Mouse (Mus musculus) megakaryocyte-erythroid progenitor cell, adult 5-6 weeks (primary cell): Measurements from ENCODE around the gene Zfp180. TPM values are rescaled to one million over a fixed set of nuclear protein-coding genes. Genes with fewer than 3 reads are reported as not detected.
"Not testable (repeated sequence)": the region's sequence is repeated elsewhere in the genome, so short reads cannot be mapped to it uniquely, and the experiment has no call there.

Experiments
- ATAC-seq: replicated peaks from 2 replicates; pipeline ENCODE4 v1.8.0; 2016; ENCODE audit warnings: mild to moderate bottlenecking, inconsistent platforms; ENCODE audit not compliant: severe bottlenecking, poor library complexity, low FRiP score, low TSS enrichment
- total RNA-seq, 2 experiments: library from RNA; stranded (forward) in 1 of 2; stranded (reverse) in 1 of 2; fragments of 200-1000, 215-1000 nt in 1 of 2; fragments of >200 nt in 1 of 2; fragmentation: Nextera tagmentation in 1 of 2; gene quantifications; 2 replicates each; pipeline ENCODE4 v1.2.3; 2014 to 2017

Zfp180 gene
- total RNA-seq (2014; fragmentation: Nextera tagmentation) (17.5 and 25.3 TPM in 2 replicates), total RNA-seq (2017) (15.8 and 16.0 TPM in 2 replicates)

DNA sequence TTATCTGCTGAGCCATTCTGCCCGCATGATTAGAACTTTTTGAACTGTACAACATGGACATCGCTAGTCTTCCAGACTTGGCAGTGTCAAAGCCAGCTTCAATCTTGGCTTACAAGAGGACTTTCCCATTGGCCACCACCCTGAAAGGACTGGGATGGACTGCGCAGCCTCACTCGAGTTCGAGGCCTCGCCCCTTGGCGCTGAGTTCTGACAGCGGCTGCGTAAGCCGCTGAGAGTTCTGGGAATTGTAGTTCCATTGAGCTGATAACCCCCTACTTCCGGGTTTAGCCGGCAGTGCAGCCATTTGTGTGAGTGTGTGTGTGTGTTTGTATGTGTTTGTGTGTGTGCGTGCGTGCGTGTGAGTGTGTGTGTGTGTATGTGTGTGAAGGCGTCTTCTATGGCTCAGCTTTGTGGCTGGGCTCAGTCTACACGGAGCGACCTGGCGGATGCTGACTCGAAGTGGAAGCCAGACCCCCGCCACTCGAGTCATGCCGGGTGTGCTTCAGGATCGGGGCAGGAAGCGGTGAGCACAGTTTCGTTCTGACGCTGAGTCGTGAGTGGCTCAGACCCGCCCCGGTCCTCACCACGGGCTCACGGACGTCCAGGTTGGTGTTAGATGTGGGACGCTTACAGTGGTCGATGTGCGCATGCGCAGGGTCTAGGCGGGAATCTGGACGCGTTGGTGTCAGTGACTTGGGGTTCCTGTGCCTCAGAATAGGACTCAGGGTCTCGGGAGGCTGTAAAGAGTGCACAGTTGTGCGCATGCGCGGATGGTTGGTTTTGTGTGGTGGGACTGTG, at the start of gene Zfp180:
Zfp180 (plus strand) TSS at position 291 of the 798 bp plus-strand sequence.
- peak; percentile 92 for ATAC-seq

DNA sequence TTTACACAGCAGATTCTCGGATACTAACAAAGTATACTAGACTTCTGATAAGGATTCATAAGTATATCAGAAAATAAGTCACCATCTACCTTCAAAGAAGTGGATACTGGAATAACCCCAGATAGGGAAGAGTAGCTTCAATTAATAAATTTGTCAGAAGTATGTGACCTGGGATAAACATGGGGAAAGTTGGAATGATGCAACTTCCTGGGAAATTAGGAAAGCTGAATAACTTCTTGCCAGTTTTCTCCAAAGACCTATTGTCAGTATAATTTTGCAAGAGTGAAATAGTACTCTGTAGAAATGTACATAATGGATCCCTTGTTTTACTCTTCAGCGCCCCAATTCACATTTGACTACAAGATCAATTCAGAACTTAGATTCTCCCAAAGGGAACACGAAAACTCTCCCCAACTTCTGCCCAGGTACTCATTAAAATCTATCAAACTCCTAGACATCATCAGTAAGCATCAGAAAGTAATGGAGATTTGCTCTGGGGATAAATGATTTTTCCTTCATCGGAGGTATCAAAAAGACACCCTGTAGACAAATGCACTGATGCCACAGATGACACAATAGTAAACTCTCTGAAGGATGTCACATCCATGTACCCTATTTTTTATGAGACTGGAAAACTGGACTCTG, 28.9 kb upstream of the Zfp180 start, which contains the start of gene Vmn1r183:
Vmn1r183 (plus strand) TSS at position 595 of the 645 bp plus-strand sequence.
- ATAC-seq: no peak

DNA sequence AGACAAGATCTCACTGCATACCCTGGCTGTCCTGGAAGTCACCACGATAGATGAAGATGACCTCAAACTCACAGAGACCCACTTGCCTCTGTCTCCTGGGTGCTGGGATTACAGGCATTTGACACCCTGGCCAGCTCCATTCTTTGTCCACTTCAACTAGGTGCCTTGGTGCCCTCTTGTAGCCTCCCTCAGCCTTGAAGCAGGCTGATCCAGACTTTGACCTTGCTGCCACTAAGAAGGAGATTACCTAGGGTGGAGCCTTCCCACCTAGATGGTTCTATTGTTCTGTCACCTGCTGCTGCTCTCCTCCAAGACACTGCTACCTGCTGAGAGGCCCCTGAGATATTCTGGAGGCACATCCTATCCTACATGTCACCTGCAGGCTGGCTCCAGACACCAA, 7.3 kb upstream of the Zfp180 start:
- ATAC-seq: not testable (repeated sequence)

DNA sequence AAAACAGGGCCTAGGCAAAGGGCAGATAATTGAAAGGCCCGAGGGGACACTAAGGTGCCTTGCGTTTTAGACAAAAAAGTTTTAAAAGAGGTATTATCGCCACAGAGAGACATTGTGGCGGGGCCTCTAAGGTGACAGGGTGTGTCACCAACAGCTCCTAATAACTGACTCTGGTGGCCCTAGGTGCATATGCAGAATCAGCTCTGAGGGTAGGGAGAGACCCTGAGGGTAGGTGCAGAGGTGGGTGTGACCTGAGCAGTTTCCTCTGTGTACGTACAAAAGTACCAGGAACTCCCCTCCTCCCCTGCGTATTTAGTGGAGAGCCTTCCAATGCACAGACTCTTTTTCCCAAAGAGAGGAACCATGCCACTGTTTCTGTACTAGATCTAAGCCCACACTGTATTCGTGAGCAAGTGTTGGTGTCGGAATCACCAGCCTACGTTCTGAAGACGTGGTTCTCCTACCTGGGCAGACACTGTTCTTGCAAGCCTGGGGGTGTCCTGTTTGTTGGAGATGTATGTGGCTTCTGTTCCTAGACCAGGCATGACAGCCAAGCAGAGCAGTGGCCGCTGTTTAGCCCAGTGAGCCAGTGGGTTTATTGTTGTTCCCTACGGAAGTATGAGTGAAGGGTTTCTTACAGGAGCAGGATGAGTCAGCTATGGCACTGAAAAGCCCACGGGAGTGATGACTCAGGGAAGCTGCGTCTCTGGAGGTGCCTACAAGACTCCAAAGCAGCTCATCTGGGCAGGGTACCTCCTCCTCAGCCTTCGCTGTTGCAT, 922 bp downstream of the Zfp180 start:
- peak; percentile 47 for ATAC-seq

DNA sequence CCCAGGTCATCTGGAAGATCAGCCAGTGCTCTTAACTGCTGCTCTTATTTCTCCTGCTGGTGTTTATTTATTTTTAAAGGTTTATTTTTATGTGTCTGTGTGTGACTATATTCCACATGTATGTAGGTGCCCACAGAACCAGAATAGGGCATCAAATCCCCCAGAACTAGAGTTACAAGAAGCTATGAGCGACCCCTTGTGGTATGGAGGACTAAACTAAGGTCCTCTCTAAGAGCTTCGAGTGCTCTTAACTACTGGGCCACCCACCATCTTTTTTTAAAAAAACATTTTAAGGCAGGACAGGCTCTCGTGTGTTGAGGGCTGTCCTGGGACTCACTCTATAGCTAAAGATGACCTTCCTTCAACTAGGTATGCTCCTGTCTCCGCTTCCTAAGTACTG, 5.1 kb downstream of the Zfp180 start:
- no peak for ATAC-seq

DNA sequence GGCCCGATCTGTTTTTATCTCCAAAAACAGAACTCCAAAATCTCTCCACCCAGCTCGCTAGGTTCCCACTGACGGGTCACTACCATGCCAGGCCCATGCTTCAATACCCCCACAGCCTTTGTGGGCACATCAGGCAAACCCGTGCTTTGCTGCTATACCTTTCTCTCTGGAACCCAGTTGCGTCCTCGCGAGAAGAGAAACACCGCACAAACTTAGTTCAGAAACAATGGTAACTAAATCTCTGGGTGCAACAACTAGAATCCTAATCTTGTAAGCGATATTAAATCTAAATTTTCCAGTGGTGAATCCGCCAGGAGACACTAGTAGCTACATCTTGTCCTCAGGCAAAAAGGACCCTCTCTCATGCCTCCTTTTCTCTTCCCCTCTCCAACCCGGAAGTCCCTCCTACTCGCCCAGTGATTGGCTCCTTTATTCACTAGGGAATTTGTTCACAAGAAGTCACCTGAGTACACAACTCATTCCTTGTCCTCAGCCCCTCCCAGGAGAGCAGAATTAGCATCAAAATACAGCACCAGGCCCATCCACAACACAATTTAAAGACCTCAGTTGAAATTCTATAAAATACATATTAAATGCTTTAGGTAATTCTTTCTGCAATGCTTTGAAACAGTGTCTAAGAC, 5.9 kb downstream of the Zfp180 start:
- ATAC-seq: no peak

DNA sequence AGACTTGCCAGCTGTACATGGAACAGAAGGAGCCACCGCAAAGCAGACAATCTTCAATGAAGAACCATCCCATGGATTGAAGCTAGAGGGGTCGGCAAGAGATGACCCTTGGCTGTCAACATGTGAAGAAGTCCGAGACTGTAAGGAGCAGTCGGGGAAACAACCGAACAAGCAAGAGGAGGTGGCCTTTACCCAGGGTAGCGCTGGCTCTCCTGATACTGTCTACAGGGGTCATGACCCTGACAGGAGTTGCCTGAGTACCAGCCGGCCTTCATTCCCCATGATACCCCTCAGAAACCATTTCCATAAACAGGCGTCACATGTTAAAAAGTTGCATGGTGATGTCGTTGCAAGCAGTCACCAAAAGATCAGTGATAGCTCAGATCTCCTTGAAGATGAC, 22.7 kb downstream of the Zfp180 start:
- no peak for ATAC-seq

DNA sequence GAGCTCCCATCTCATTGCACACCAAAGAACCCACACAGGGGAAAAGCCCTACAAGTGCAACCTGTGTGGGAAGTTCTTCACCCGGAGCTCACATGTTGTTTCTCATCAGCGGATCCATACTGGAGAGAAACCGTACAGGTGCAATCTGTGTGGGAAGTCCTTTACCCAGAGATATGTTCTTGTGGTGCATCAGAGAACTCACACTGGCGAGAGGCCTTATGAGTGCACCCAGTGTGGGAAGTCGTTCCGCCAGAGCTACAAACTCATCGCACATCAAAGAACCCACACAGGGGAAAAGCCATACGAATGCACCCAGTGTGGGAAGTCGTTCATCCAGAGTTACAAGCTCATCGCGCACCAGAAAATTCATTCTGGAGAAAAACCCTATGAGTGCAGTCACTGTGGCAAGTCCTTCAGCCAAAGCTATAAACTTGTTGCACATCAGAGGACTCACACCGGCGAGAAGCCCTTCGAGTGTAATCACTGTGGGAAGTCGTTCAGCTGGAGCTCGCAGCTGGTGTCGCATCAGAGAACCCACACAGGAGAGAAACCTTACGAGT, 23.5 kb downstream of the Zfp180 start:
- no peak for ATAC-seq

DNA sequence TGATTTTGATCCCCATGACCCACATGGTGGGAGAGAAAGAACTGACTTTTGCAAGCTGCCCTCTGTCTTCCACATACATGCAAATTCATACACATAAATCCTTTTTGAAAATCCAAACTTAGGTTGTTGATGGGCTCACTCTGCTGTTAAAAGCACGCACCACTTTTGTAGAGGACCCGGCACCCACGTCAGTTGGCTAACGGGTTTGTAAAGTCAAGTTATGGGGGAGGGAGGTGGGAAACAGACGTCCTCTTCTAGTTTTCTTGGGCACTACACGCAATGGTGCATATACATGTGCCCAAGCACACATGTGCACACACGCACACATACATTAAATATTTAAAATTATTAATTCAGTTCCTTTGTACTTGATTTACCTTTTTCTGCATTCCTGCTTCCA, 29.1 kb downstream of the Zfp180 start:
- ATAC-seq: no peak

DNA sequence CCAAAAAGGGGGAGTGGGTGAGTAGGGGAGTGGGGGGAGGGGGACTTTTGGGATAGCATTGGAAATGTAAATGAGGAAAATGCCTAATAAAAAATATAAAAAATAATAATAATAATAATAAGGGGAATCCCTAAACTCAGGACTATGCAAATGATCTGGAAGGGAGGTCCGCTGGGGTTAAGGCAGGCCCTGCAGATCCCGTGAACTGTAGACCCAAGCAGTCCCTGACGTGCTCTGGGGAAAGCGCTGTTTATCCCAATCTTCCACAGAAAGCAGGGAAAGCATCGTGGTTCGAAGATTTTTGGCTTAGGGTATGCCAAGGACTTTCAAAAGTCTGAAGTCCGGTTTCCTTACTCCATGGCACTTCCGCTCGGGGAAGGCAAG, 30.0 kb downstream of the Zfp180 start:
- ATAC-seq: no peak

DNA sequence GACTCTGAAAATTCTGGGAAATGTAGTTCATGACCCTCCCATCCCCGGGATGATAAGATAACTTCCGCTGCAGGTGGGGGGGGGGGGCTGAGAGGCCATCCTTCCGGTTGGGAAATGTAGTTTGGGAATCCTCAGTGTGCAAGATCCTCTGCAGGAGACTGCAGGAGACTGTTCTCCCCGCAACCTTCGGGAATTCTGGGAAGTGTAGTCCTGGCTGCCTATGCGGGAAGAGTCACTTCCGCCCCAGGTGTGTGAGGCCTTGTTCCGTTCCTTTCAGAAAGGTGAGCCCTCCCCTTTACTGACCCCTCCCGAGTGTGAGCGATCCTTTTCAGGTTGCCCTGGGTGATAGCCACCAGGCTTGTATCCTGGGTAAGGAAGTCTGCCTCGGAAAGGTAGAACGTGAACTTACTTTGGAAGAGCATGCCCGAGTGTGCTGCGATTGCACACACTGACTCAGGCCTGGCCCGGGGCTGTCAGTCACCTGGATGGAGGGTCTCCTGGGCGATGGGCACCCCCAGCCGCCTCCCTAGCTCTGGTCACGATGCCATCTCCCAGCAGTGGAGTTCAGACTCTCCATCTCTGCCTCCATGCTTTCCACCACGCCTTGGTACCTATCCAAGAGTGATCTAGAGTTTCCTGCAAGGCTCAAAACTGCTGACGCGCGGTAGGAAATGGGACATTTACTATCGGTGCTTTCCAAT, 30.6 kb downstream of the Zfp180 start, which contains the start of gene Zfp112:
Zfp112 (plus strand) TSS at position 159 of the 701 bp plus-strand sequence.
- ATAC-seq: peak; percentile 72

DNA sequence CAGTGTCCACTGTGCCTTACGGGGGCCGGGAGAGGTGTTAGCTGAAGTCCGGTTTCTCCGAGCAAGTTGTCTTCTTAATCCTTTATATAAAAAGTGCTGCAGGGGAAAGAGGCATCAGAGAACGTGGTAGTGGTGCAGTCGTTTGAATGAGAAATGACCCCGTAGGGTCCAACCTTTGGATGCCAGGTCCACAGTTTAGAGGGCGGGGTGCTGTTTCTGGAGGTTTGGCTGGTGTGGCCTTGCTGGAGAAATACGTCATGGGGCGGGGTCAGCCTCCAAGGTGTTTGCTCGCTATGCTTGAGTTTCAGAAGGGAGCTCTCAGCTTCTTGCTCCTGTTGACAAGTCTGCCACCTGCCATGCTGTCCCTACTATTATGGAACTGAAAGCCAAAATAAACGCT, 31.3 kb downstream of the Zfp180 start:
- ATAC-seq: peak; percentile 85

DNA sequence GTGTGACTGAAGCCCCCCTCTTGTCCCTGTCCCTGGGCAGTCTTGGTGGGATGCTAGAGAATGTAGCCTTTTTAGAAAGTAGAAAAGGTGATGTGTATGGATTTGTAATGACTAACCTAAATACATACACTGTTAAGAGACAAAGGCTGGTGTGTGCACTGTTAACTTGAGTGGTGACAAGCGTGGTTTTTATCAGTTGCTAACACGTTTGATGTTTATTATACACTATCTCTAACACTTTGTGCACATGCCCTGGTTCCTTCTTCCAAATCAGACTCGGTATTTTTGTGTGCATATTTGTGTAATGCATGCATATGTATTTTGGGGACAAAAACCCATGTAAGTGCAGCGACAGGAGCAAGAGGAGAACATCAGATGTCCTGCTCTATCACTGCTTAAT, 34.9 kb downstream of the Zfp180 start:
- peak; percentile 43 for ATAC-seq

DNA sequence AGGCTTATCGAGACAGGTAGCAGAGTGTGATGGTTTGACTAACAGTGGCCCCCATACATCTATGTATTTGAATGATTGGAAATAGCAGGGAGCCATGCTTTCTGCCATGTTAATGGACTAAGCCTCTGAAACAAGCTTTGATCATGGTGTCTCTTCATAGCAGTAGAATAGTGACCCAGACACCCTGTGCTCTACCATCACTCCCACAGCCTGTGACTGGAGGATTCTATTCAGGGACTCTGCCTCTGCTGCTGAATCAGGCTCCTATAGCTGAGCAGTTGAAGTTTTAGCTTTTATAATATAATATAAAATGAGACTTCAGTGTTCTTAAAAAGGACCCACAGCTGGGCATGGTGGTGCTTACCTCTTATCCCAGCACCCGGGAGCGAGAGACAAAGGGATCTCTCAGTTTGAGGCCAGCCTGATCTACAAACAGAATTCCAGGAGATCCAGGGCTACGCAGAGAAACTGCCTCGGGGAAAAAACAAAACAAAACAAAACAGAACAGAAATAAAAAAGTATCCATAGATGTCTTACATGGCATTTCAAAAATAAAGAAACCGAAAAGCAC, 51.8 kb downstream of the Zfp180 start:
- no peak for ATAC-seq

DNA sequence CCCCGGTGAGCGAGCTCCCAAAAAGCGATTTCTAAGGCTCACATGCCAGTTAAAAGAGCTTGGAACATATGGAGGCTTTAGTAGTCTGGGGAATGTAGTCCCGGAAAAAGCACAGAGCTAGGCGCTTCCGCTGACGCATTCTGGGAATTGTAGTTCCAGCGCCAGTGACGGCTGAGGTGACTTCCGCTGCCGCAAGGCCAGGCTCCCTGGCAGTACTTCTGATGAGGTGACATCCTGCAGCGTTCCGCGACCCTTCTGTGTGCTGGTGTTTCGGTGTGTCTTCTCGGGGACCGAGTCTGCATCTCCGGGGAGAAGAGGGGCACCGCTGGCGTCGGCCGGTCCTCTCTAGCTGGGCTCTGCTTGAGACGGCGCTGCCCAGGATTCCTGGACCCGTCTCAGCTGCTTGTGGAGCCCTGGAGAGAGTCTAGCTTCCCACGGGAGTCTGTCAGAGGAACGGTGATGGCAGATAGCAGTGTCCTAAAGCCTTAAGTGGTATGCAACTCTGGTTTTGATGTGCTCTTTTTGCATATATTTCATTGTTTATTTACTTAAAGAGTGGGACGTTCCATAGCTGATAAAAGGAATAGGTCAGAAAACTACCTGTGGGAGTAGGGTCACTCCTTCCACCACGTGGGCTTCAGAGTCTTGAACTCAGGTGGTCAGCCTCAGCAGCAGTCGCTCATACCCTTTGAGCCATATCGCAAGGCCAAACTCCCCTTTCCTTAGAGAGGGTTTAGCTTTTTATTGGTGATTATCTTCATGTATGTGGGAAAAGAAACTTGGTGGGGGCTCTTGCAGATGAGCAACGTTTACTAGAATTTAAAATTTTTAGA, 52.5 kb downstream of the Zfp180 start, which contains the start of gene Zfp235:
Zfp235 (plus strand) TSS at position 174 of the 833 bp plus-strand sequence.
- peak; percentile 100 for ATAC-seq

DNA sequence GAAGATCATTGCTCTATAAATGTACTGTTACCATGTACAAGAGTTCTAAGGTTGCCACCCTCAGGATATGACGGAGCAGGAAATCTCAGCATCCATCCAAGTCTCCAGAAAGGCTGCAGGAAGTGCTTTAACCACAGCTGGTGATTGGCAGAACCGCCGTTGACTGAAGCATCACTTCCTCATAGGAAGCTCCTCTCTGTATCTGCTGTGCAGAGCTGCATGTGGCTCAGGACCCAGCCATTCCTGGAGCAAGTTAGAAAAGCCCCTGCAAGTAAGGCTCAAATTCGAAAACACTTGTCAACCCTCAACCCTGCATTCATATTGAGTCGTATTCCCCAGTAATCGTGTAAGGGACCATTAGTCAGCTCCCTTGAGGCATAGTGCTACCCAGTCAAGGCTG, 60.8 kb downstream of the Zfp180 start:
- no peak for ATAC-seq

DNA sequence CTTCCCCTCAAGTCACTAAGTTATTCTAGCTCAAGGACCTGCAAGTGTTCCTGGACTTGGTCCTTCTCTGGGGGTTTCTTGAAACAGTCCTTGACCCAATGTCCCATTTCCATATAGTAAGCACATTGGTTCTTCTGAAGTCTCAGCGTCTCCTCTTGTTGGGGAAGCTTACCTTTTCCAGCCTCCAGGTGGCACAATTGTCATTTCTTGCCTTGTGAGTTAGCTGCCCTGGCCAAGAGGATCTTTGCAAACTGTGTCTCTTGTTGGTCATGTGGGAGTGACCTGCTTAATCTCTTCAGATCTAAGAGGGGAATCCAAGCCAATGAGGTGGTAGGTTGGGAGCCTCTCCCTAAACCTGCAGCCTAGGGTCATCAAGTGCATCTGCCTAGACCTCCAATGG, 71.5 kb downstream of the Zfp180 start:
- peak; percentile 79; the same call in 1 of the 2 replicates for ATAC-seq
